Mouse (Mus musculus): ENCODE data around the gene Extl2.

- TF ChIP-seq CTCF (conservative IDR thresholded peaks at IDR 0.05; ENCODE audit: insufficient read depth, insufficient read length, low read depth, low read length) (no peak), POLR2A (IDR thresholded peaks at IDR 0.05; ENCODE audit: low read depth, low read length) (peak; percentile 55)
Observed at GRCm38 (mm10) chr3:116006978-116007940, at the start of gene Extl2, which contains the start of gene Slc30a7.

Data from kidney, adult 2 months (tissue).